Mouse (Mus musculus): ENCODE measurements around the gene Cfap45. TPM values are rescaled to one million over a fixed set of nuclear protein-coding genes. Genes with fewer than 3 reads are reported as not detected.
A peak's percentile ranks its signal among the peaks of the same experiment; 100 is the strongest.

Cfap45 gene
- polyA plus RNA-seq, 1 experiment = 0.33 TPM

DNA sequence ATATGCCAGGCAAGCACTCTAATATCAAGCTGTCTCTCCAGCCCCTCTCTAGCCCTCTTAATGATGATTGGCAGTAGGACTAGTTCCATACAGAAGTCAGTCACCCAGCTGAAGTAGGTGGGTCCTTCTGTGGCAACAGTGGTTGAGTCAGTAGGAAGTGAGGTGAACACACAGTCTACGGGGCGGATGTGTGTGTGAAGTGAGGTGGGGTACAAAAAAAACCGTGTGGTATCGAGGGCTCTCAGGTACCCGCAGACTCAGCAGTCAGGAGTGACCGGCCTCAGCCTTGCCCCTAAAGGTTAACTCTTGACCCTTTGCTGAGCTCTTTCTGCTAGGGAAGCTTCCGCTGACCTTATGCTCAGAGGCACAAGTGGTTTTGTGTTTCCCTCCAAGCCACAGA, 27.9 kb downstream of the Cfap45 start:
- H3K27me3 ChIP-seq (replicated peaks; ENCODE audit: control insufficient read depth, insufficient read depth, low read length) = no peaks in the 10 kb centered on the region
- H3K36me3 ChIP-seq (ENCODE audit: control insufficient read depth, insufficient read depth, low read length) = no peaks in the 10 kb centered on the region
- 72% methylated on average over 7 of the region's 7 CpGs for WGBS
- no peak overlapping the region for H3K4me3 ChIP-seq (ENCODE audit: insufficient read depth, low read depth, low read length)
- DNase-seq = no peak
- 0 out of 2 replicates have a peak, but pooled peaks cover 3% of the 10 kb centered on the region for H3K4me1 ChIP-seq (ENCODE audit: control insufficient read depth, insufficient read depth, low read length)
- no peak for TF ChIP-seq CTCF (conservative IDR thresholded peaks at IDR 0.05; ENCODE audit: insufficient read depth, insufficient read length, low read depth, low read length)
- TF ChIP-seq POLR2A (IDR thresholded peaks at IDR 0.05; ENCODE audit: low read depth, low read length) = no peak
- H3K27ac ChIP-seq (ENCODE audit: insufficient read depth, low read depth, low read length) = no peak overlapping the region

DNA sequence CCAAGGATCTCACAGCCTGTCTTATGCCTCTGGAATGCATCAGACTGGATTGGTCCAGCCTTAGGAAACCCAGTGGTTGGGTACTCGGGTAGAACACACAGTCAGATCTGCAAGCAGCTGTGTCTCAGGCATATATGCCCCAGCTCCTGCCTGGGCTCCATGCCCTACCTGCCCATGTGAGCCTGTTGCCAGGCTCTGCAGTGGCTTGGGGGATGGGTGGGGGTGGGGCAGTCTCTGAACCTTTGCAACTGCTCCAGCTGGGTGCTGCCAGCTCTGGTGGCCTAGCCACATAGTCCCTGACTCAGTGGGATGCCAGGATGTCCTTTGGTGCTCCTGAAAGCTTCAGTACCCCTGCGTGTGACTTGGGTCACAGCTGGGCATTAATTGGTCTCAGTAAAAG, 28.7 kb downstream of the Cfap45 start:
- WGBS = 35% methylated on average over 2 of the region's 2 CpGs
- H3K36me3 ChIP-seq (ENCODE audit: control insufficient read depth, insufficient read depth, low read length) = no peaks in the 10 kb centered on the region
- TF ChIP-seq POLR2A (IDR thresholded peaks at IDR 0.05; ENCODE audit: low read depth, low read length) = no peak
- TF ChIP-seq CTCF (conservative IDR thresholded peaks at IDR 0.05; ENCODE audit: insufficient read depth, insufficient read length, low read depth, low read length) = no peak
- H3K27ac ChIP-seq (ENCODE audit: insufficient read depth, low read depth, low read length) = no peak overlapping the region
- H3K4me3 ChIP-seq (ENCODE audit: insufficient read depth, low read depth, low read length) = no peak overlapping the region
- 0 out of 2 replicates have a peak, but pooled peaks cover 3% of the 10 kb centered on the region for H3K4me1 ChIP-seq (ENCODE audit: control insufficient read depth, insufficient read depth, low read length)
- no peaks in the 10 kb centered on the region for H3K27me3 ChIP-seq (replicated peaks; ENCODE audit: control insufficient read depth, insufficient read depth, low read length)
- no peak for DNase-seq

DNA sequence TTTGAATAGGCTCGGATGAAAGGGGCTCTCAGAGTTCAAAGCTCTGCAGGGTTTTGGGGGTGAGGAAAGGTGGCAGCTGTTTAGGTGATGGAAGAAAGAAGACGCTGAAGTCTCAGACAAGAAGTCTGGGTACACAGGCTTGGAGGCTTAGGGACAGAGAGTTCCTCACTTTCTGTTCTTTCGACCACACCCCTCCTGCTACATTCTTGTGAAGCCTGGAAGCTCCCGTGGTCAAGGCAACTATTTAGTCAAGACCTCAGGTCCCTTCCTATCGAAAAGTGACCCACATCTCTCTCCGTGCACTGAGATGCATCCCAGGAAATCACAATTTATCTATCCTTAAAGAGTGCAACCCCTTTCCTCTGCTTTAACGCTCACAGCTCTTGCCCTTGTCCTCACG, 29.1 kb downstream of the Cfap45 start:
- H3K4me1 ChIP-seq (ENCODE audit: control insufficient read depth, insufficient read depth, low read length) = 0 out of 2 replicates have a peak, but pooled peaks cover 3% of the 10 kb centered on the region
- peak overlapping the region; percentile 54; the same call in 1 of the 2 replicates for H3K4me3 ChIP-seq (ENCODE audit: insufficient read depth, low read depth, low read length)
- 14% methylated on average over 8 of the region's 8 CpGs for WGBS
- DNase-seq = no peak
- TF ChIP-seq POLR2A (IDR thresholded peaks at IDR 0.05; ENCODE audit: low read depth, low read length) (no peak), CTCF (conservative IDR thresholded peaks at IDR 0.05; ENCODE audit: insufficient read depth, insufficient read length, low read depth, low read length) (no peak)
- H3K27me3 ChIP-seq (replicated peaks; ENCODE audit: control insufficient read depth, insufficient read depth, low read length) = no peaks in the 10 kb centered on the region
- no peaks in the 10 kb centered on the region for H3K36me3 ChIP-seq (ENCODE audit: control insufficient read depth, insufficient read depth, low read length)
- H3K27ac ChIP-seq (ENCODE audit: insufficient read depth, low read depth, low read length) = no peak overlapping the region

DNA sequence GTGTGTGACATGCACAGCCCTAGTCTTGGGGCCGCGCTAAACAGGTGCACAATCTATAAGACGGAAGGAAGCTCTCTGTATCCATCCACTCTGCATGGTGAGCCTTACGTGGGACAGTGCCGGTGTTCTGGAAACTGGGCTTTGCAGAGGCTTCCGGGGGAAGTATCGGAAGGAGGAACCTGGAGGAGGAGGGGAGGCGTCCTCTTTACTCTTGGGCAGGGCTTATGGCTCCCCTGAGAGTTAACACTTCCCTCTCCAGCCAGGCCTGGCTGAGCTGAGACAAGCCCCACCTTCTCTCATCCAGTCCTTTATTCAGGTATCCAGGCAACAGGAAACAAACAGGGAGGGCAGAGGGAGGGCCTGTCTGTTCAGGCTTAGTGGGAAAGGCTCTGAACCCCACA, 29.9 kb downstream of the Cfap45 start:
- 0 out of 2 replicates have a peak, but pooled peaks cover 3% of the 10 kb centered on the region for H3K4me1 ChIP-seq (ENCODE audit: control insufficient read depth, insufficient read depth, low read length)
- 1% methylated on average over 8 of the region's 8 CpGs for WGBS
- DNase-seq = peak; percentile 67
- no peak overlapping the region for H3K27ac ChIP-seq (ENCODE audit: insufficient read depth, low read depth, low read length)
- TF ChIP-seq CTCF (conservative IDR thresholded peaks at IDR 0.05; ENCODE audit: insufficient read depth, insufficient read length, low read depth, low read length) (no peak), POLR2A (IDR thresholded peaks at IDR 0.05; ENCODE audit: low read depth, low read length) (no peak)
- H3K36me3 ChIP-seq (ENCODE audit: control insufficient read depth, insufficient read depth, low read length) = no peaks in the 10 kb centered on the region
- H3K4me3 ChIP-seq (ENCODE audit: insufficient read depth, low read depth, low read length) = peak overlapping the region; percentile 54
- no peaks in the 10 kb centered on the region for H3K27me3 ChIP-seq (replicated peaks; ENCODE audit: control insufficient read depth, insufficient read depth, low read length)

DNA sequence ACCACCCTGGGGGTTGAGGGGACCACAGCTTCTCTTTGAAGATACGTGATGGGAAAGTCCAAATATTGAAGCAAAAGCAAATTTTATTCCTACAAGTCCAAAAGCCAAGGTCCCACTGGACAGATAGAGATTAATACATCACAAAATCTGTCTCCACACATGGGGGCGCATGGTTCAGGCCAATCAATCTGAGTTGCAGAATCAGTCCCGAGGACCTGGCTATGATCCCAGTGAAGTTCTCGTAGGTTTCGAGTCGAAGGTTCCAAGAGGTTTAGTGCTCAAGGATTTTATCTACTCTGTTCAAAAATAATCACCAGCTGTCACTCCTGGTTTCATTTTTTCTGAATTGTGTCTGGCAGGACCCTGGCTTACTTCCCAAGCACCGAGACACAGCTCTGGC, 30.4 kb downstream of the Cfap45 start:
- Histone ChIP-seq H3K27me3 (replicated peaks; ENCODE audit: control insufficient read depth, insufficient read depth, low read length) (no peaks in the 10 kb centered on the region), H3K36me3 (ENCODE audit: control insufficient read depth, insufficient read depth, low read length) (no peaks in the 10 kb centered on the region), H3K27ac (ENCODE audit: insufficient read depth, low read depth, low read length) (no peak overlapping the region), H3K4me3 (ENCODE audit: insufficient read depth, low read depth, low read length) (no peak overlapping the region; the same call in 1 of the 2 replicates), H3K4me1 (ENCODE audit: control insufficient read depth, insufficient read depth, low read length) (0 out of 2 replicates have a peak, but pooled peaks cover 3% of the 10 kb centered on the region)
- no peak for DNase-seq
- 50% methylated on average over 7 of the region's 7 CpGs for WGBS
- TF ChIP-seq CTCF (conservative IDR thresholded peaks at IDR 0.05; ENCODE audit: insufficient read depth, insufficient read length, low read depth, low read length) (no peak), POLR2A (IDR thresholded peaks at IDR 0.05; ENCODE audit: low read depth, low read length) (no peak)

DNA sequence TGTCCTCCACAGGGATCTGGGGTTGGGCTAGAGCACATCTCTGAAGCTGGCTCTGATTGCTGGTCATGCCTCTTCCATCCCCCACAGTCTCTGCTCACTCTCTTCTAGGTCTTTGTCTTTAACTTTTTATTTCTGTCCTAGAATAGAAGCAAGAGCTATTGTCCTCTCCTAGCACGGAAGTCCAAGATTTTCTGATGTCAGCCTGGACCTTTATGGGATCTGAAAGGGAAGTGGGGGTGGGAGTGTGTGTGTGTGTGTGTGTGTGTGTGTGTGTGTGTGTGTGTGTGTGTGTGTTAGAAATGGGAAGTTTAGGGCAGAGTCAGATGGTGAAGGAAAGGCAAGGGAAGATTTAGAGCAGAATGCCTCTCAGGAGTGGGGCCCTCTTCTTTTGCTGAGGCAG, 32.0 kb downstream of the Cfap45 start:
- Histone ChIP-seq H3K4me3 (ENCODE audit: insufficient read depth, low read depth, low read length) (no peak overlapping the region), H3K4me1 (ENCODE audit: control insufficient read depth, insufficient read depth, low read length) (0 out of 2 replicates have a peak, but pooled peaks cover 3% of the 10 kb centered on the region), H3K27ac (ENCODE audit: insufficient read depth, low read depth, low read length) (no peak overlapping the region), H3K36me3 (ENCODE audit: control insufficient read depth, insufficient read depth, low read length) (no peaks in the 10 kb centered on the region), H3K27me3 (replicated peaks; ENCODE audit: control insufficient read depth, insufficient read depth, low read length) (no peaks in the 10 kb centered on the region)
- 67% methylated on average over 1 of the region's 1 CpGs for WGBS
- DNase-seq = peak; percentile 53
- TF ChIP-seq CTCF (conservative IDR thresholded peaks at IDR 0.05; ENCODE audit: insufficient read depth, insufficient read length, low read depth, low read length) (no peak), POLR2A (IDR thresholded peaks at IDR 0.05; ENCODE audit: low read depth, low read length) (no peak)

DNA sequence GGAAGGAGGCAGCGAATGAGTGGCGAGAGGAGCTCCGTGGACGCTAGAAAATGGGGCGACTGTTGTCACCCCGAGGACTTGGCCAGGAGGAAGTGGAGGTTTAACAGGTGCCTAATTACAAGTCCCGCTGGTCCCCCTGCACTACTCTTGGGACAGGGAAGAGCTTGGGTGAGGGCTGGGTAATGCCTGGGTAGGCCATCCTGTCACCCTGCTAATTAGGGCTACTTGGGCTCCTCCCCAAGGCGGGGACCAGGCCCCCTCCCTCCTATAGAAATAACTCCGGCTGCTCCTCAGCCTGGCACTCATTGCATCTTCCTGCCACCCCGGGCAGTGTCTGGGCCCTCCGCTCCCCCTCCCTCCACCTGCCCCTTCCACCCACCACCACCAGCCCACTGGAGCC, 35.0 kb downstream of the Cfap45 start, which contains the start of gene Vsig8:
Vsig8 (plus strand) TSS at position 301 of the 400 bp plus-strand sequence.
- Histone ChIP-seq H3K4me3 (ENCODE audit: insufficient read depth, low read depth, low read length) (no peak within 1 kb of the TSS), H3K27ac (ENCODE audit: insufficient read depth, low read depth, low read length) (no peak within 1 kb of the TSS), H3K27me3 (replicated peaks; ENCODE audit: control insufficient read depth, insufficient read depth, low read length) (no peaks in the 10 kb centered on the region), H3K36me3 (ENCODE audit: control insufficient read depth, insufficient read depth, low read length) (no peaks in the 10 kb centered on the region), H3K4me1 (ENCODE audit: control insufficient read depth, insufficient read depth, low read length) (no peaks in the 10 kb centered on the region)
- DNase-seq = no peak
- 70% methylated on average over 11 of the region's 11 CpGs for WGBS
- TF ChIP-seq CTCF (conservative IDR thresholded peaks at IDR 0.05; ENCODE audit: insufficient read depth, insufficient read length, low read depth, low read length) (no peak), POLR2A (IDR thresholded peaks at IDR 0.05; ENCODE audit: low read depth, low read length) (no peak)

Data from kidney, adult 2 months (tissue).